Mouse (Mus musculus) 416B (cell line): Measurements from ENCODE around the gene Ccdc97.
A peak's percentile ranks its signal among the peaks of the same experiment; 100 is the strongest.
"Not testable (repeated sequence)": the region's sequence is repeated elsewhere in the genome, so short reads cannot be mapped to it uniquely, and the experiment has no call there.

Source experiments
- DNase-seq: peaks from one replicate; pipeline ENCODE4 v3.0.0; 2011; ENCODE audit warnings: low read depth

Gene Ccdc97

GRCm38 (mm10) chr7:25718788-25719417 is at the start of gene Ccdc97:
Gene Ccdc97, minus strand, starts transcription at chr7:25719088.
- peak; percentile 98 for DNase-seq

GRCm38 (mm10) chr7:25768229-25768628 is 49.3 kb upstream of the Ccdc97 start:
- no peak for DNase-seq

- DNase-seq: no peak
Observed at GRCm38 (mm10) chr7:25766108-25766507, 47.2 kb upstream of the Ccdc97 start.

GRCm38 (mm10) chr7:25764221-25764620 is 45.3 kb upstream of the Ccdc97 start:
- peak; percentile 41 for DNase-seq

GRCm38 (mm10) chr7:25763678-25764077 is 44.8 kb upstream of the Ccdc97 start:
- no peak for DNase-seq

- DNase-seq: no peak
Observed at GRCm38 (mm10) chr7:25761354-25761753, 42.5 kb upstream of the Ccdc97 start.

- peak; percentile 97 for DNase-seq
Observed at GRCm38 (mm10) chr7:25756011-25756410, 37.1 kb upstream of the Ccdc97 start.

GRCm38 (mm10) chr7:25755468-25755833 is 36.6 kb upstream of the Ccdc97 start:
- DNase-seq: no peak

GRCm38 (mm10) chr7:25754738-25755467 is 36.0 kb upstream of the Ccdc97 start, which contains the start of gene Hnrnpul1:
Gene Hnrnpul1, minus strand, starts transcription at chr7:25754757.
- DNase-seq: peak; percentile 100

GRCm38 (mm10) chr7:25754439-25754737 is 35.5 kb upstream of the Ccdc97 start:
- no peak for DNase-seq

- peak; percentile 25 for DNase-seq
Observed at GRCm38 (mm10) chr7:25753643-25754438, 35.0 kb upstream of the Ccdc97 start.

- peak; percentile 18 for DNase-seq
Observed at GRCm38 (mm10) chr7:25753076-25753475, 34.2 kb upstream of the Ccdc97 start.

GRCm38 (mm10) chr7:25746844-25747243 is 28.0 kb upstream of the Ccdc97 start:
- DNase-seq: no peak

GRCm38 (mm10) chr7:25738277-25738676 is 19.4 kb upstream of the Ccdc97 start:
- DNase-seq: no peak

GRCm38 (mm10) chr7:25736920-25737319 is 18.0 kb upstream of the Ccdc97 start:
- peak; percentile 70 for DNase-seq

- DNase-seq: no peak
Observed at GRCm38 (mm10) chr7:25734991-25735390, 16.1 kb upstream of the Ccdc97 start.

- DNase-seq: peak; percentile 88
Observed at GRCm38 (mm10) chr7:25731294-25732055, 12.6 kb upstream of the Ccdc97 start.

GRCm38 (mm10) chr7:25729862-25730261 is 11.0 kb upstream of the Ccdc97 start:
- DNase-seq: no peak

- peak; percentile 62 for DNase-seq
Observed at GRCm38 (mm10) chr7:25729396-25729795, 10.5 kb upstream of the Ccdc97 start.

- DNase-seq: no peak
Observed at GRCm38 (mm10) chr7:25727800-25728199, 8.9 kb upstream of the Ccdc97 start.

- DNase-seq: no peak
Observed at GRCm38 (mm10) chr7:25725886-25726285, 7.0 kb upstream of the Ccdc97 start.

- not testable (repeated sequence) for DNase-seq
Observed at GRCm38 (mm10) chr7:25721776-25722175, 2.9 kb upstream of the Ccdc97 start.
